Mouse (Mus musculus) MEL (cell line): ENCODE data around the gene Scd3.

ENCODE experiments used
- CTCF ChIP-seq, 3 experiments: IDR thresholded peaks in 2 of 3; conservative IDR thresholded peaks in 1 of 3; 2 replicates each; pipeline ENCODE4 v1.5.1; 2011 to 2012; ENCODE audit warnings: low read length in 3 of 3, low read depth in 2 of 3, mild to moderate bottlenecking in 2 of 3, improper control_type of control experiment in 1 of 3, inconsistent platforms in 1 of 3, mixed read lengths in 1 of 3, moderate library complexity in 1 of 3; ENCODE audit not compliant: control insufficient read depth in 1 of 3, insufficient read depth in 1 of 3, poor library complexity in 1 of 3, severe bottlenecking in 1 of 3
- E2F4 ChIP-seq: IDR thresholded peaks from 2 replicates; pipeline ENCODE4 v1.6.1; 2011; ENCODE audit warnings: low read depth, low read length, improper control_type of control experiment, borderline replicate concordance
- ELF1 ChIP-seq: IDR thresholded peaks from 2 replicates; pipeline ENCODE4 v1.6.1; 2014; ENCODE audit warnings: low read depth, mild to moderate bottlenecking, inconsistent platforms, low read length, improper control_type of control experiment, moderate library complexity
- EP300 ChIP-seq, 2 experiments: IDR thresholded peaks; 2 replicates each; pipeline ENCODE4 v1.6.1; 2011; ENCODE audit warnings: improper control_type of control experiment in 2 of 2, low read length in 2 of 2, low read depth in 1 of 2, mild to moderate bottlenecking in 1 of 2
- MYC ChIP-seq: IDR thresholded peaks from 2 replicates; pipeline ENCODE4 v1.6.1; 2011; ENCODE audit warnings: low read depth, mild to moderate bottlenecking, low read length, improper control_type of control experiment, moderate library complexity
- POLR2A ChIP-seq, 2 experiments: IDR thresholded peaks; 2 replicates each; pipeline ENCODE4 v1.6.1; 2011 to 2012; ENCODE audit warnings: low read length in 2 of 2, mild to moderate bottlenecking in 2 of 2, control low read depth in 1 of 2, improper control_type of control experiment in 1 of 2, low read depth in 1 of 2, moderate library complexity in 1 of 2; ENCODE audit not compliant: control insufficient read depth in 1 of 2, insufficient read depth in 1 of 2, poor library complexity in 1 of 2
- RCOR1 ChIP-seq: IDR thresholded peaks from 2 replicates; pipeline ENCODE4 v1.6.1; 2012; ENCODE audit warnings: low read depth, mild to moderate bottlenecking, inconsistent platforms, low read length, improper control_type of control experiment
- SIN3A ChIP-seq: IDR thresholded peaks from 2 replicates; pipeline ENCODE4 v1.6.1; 2012; ENCODE audit warnings: low read length, improper control_type of control experiment, inconsistent platforms
- TBP ChIP-seq: IDR thresholded peaks from 2 replicates; pipeline ENCODE4 v1.8.0; 2011; ENCODE audit warnings: low read depth, low read length, improper control_type of control experiment
- UBTF ChIP-seq: IDR thresholded peaks from 2 replicates; pipeline ENCODE4 v1.6.1; 2012; ENCODE audit warnings: low read depth, mild to moderate bottlenecking, inconsistent platforms, low read length, improper control_type of control experiment, moderate library complexity, borderline replicate concordance; ENCODE audit not compliant: insufficient read depth

DNA sequence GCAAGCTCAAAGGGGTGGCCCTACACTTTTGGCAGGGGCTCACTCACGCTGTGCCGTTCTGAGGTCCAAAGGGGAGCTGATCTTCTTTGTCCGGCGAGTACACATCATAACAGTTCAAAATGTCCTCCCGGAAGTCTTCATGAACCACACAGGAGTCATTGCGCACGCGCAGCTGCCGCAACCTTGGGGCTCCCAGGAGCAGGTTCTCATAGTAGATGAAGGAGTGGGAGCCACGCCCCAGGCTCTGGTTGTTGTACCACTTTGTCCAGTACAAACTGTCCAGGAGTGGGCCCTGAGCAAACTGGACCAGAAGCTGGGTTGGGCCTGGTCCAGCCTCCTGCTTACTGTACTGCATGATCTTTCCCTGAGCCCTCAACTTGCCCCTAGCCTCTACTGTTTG lies 46.1 kb upstream of the Scd3 start:
- TF ChIP-seq EP300 (IDR thresholded peaks at IDR 0.05; ENCODE audit: low read depth in 1 of 2, low read length in 2 of 2) (no peak), CTCF (IDR thresholded peaks at IDR 0.05 in 2 of 3, conservative IDR thresholded peaks at IDR 0.05 in 1 of 3; ENCODE audit: control insufficient read depth in 1 of 3, insufficient read depth in 1 of 3, low read depth in 2 of 3, low read length in 3 of 3, poor library complexity in 1 of 3, severe bottlenecking in 1 of 3) (no peak), POLR2A (IDR thresholded peaks at IDR 0.05; ENCODE audit: control insufficient read depth in 1 of 2, insufficient read depth in 1 of 2, low read depth in 1 of 2, low read length in 2 of 2, poor library complexity in 1 of 2) (no peak), UBTF (no peak), MYC (no peak), SIN3A (no peak), RCOR1 (no peak), ELF1 (no peak), TBP (no peak), E2F4 (no peak)
